Mouse (Mus musculus) left cerebral cortex, adult 9 months (tissue): Measurements from ENCODE around the gene Olfr573-ps1.
A peak's percentile ranks its signal among the peaks of the same experiment; 100 is the strongest.

ENCODE experiments used
- DNase-seq, 2 experiments: peaks; one replicate each; pipeline ENCODE4 v3.0.0; 2022; ENCODE audit warnings: low spot score in 2 of 2

Olfr573-ps1 gene

GRCm38 (mm10) chr7:102942475-102942874 is at the start of gene Olfr573-ps1:
TSS of gene Olfr573-ps1 (minus strand) at chr7:102942575.
- DNase-seq, result no peak

GRCm38 (mm10) chr7:102989224-102989623 is 46.8 kb upstream of the Olfr573-ps1 start, which contains the start of gene Olfr578:
TSS of gene Olfr578 (minus strand) at chr7:102989324.
- DNase-seq, result no peak

GRCm38 (mm10) chr7:102975843-102976242 is 33.5 kb upstream of the Olfr573-ps1 start, which contains the start of gene Olfr577:
TSS of gene Olfr577 (minus strand) at chr7:102975943.
- no peak for DNase-seq

GRCm38 (mm10) chr7:102974399-102974798 is 32.0 kb upstream of the Olfr573-ps1 start:
- DNase-seq, result no peak

GRCm38 (mm10) chr7:102962360-102962759 is 20.0 kb upstream of the Olfr573-ps1 start, which contains the start of gene Olfr576:
TSS of gene Olfr576 (plus strand) at chr7:102962660.
- DNase-seq, result no peak

- no peak for DNase-seq
Observed at GRCm38 (mm10) chr7:102958593-102958992, 16.2 kb upstream of the Olfr573-ps1 start, which contains the start of gene Olfr575. TSS of gene Olfr575 (minus strand) at chr7:102958775.

- no peak for DNase-seq
Observed at GRCm38 (mm10) chr7:102958137-102958536, 15.8 kb upstream of the Olfr573-ps1 start.

GRCm38 (mm10) chr7:102950732-102951131 is 8.4 kb upstream of the Olfr573-ps1 start:
- no peak for DNase-seq

GRCm38 (mm10) chr7:102948167-102948566 is 5.8 kb upstream of the Olfr573-ps1 start, which contains the start of gene Olfr574:
TSS of gene Olfr574 (plus strand) at chr7:102948467.
- DNase-seq, result no peak

GRCm38 (mm10) chr7:102943417-102943816 is 1.0 kb upstream of the Olfr573-ps1 start:
- no peak for DNase-seq

- no peak for DNase-seq
Observed at GRCm38 (mm10) chr7:102927105-102927504, 15.3 kb downstream of the Olfr573-ps1 start.

- no peak for DNase-seq
Observed at GRCm38 (mm10) chr7:102924109-102924508, 18.3 kb downstream of the Olfr573-ps1 start, which contains the start of gene Olfr572. TSS of gene Olfr572 (plus strand) at chr7:102924409.

GRCm38 (mm10) chr7:102919632-102920031 is 22.7 kb downstream of the Olfr573-ps1 start:
- peak in 1 of 2 experiments; percentile 15 for DNase-seq

- no peak for DNase-seq
Observed at GRCm38 (mm10) chr7:102917032-102917875, 25.1 kb downstream of the Olfr573-ps1 start, which contains the start of gene Olfr571. TSS of gene Olfr571 (minus strand) at chr7:102917536.

- no peak for DNase-seq
Observed at GRCm38 (mm10) chr7:102916405-102916804, 26.0 kb downstream of the Olfr573-ps1 start.

- DNase-seq, result no peak
Observed at GRCm38 (mm10) chr7:102915261-102915660, 27.1 kb downstream of the Olfr573-ps1 start.
